Mouse (Mus musculus) urinary bladder, adult 18-20 months (tissue): Measurements from ENCODE around the gene Prepl.

Source experiments
- DNase-seq, 2 experiments: peaks; one replicate each; pipeline ENCODE4 v3.0.0; 2022; ENCODE audit warnings: low spot score in 2 of 2, mixed read lengths in 2 of 2

The Prepl gene

DNA sequence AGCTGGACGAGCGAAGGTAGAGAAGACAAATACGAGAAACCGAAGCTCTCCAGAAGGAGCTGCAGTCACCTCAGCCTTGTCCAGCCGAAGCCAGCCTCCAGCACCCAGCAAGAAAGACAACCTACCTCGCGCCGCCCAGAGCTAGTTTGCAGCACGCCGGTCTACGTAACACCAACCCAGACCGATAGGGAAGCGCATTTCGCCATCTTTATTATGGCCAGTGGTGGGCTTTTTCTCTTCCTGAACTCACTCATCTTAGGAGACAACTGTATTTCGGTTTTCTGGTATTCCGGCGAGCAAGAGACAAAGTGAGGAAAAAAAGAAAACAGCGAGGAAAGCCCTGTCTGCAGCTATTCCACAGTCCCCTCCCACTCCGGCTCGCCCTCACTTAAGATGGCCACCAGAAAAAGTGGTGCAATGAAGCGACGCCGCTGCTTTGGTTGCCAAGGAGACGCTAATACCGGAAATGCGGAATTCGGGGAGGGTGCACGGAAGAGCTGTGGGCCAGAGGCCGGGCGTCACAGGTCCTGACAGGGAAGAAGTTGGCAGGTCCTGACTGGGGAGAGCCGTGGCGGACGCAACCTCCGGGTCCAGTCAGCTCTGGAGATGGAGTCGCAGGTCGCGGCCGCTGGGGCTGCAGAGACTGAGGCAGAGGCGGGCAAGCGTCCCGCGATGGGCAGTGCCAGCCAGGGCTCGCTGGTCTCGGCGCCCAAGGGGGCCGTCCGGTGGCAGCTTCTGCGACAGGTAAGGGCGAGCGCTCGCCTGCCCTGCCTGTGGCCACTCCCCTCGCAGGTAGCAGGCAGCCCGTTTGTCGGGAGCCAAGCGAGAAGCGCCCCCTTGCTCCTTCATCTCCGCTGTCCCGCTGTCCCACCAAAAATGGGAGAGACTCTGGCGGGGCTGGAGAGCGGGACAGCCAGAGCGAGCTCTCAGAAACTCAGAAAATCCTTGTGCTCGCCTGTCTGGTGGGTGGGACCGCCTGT lies at the start of gene Prepl, which contains the start of gene Camkmt:
Gene Prepl (minus strand): TSS at position 122 of the 980 bp plus-strand sequence.
Gene Camkmt (plus strand): TSS at position 433 of the 980 bp plus-strand sequence.
- DNase-seq = peak; percentile 95 to 96

DNA sequence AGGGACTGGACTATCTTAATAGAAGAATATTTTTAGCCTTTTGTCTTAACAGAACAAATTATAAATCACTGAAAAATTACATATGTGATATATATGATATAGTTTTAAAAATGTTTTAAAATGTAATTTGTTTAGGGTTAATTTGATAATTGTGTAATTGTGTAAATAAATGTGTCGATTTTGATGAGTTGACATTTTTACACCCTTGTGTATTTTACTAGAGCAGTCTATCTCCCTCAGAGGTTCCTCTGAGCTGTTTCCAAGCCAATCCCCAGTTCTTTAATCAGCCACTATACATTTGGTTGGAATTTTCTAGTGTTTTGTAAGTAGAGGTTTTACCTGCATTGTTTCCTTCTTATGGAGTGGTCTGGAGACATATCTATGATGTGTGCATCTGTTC lies 48.4 kb upstream of the Prepl start:
- DNase-seq = no peak

DNA sequence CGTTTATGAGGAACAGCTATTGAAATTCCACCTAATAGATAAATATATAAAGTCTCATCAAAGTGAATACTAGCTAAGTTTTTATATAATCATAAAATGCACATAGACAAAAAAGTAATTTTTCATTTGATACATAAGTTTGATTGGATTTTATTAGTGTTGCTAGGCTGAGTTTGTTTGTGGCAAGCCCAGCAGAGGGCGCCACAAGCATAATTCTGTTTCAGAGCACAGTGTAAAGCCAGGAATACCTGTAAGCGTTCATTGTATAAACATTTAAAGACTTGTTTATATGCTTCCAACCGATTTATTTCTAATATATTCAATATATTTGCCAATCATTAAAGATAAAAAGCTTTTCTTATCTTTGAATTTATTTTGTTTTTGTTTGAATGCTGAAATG lies 26.6 kb upstream of the Prepl start:
- peak in 1 of 2 experiments; percentile 36 for DNase-seq

DNA sequence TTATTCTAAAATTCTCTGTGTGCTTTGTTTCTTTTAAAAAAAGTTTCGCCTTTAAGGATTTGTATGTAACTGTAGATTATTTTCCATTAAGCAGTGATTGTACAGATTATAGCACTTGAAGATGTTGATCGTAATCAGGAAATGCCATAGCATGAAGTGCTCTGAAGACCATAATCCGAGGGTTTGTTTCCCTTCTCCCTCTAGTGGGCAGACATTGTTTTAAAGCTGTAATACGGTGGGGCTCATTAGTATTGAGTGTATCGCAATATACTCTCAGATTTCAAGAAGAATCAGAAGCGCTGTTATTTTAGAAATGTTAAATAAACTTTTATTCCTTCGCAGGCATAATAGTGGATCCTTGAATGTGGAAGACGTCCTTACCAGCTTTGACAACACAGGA lies 23.4 kb upstream of the Prepl start:
- DNase-seq = no peak

DNA sequence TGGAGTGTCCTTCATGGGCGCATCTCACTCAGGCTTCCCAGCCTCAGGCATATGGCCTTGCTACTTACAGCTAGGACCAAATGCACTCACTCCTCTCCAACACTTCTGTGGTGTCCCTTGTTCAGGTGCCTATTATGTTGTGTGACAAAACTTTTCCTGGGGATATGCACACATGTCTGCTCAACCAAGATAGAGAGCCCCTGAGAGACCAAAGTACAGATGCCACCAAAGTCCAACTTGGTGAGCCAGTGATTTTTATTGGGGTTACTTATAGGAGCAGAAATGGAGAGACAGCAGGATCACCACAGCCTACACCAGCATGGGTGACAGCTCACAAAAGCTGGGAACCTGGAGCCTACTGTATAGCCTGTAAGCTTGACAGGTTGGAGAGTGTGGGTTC lies 20.6 kb upstream of the Prepl start:
- DNase-seq = no peak

DNA sequence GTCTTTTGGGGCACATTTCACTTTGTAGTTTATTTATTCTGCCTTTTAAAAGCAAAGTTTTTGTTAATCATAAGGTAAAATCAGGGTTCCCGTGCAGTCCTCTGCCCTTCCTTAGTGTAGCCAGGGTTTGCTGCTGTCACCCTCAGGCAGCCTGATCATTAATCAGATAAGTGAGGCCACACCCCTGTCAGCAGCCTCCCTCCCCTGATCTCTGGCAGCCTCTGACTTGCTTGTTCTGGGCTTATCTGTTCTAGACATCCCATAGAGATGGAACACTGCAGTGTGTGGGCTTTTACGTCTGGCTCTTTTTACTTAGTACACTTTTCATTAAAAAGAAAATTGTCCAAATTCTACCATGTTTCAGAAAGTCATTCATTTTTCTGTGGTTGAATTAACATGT lies 13.3 kb upstream of the Prepl start:
- DNase-seq = no peak

DNA sequence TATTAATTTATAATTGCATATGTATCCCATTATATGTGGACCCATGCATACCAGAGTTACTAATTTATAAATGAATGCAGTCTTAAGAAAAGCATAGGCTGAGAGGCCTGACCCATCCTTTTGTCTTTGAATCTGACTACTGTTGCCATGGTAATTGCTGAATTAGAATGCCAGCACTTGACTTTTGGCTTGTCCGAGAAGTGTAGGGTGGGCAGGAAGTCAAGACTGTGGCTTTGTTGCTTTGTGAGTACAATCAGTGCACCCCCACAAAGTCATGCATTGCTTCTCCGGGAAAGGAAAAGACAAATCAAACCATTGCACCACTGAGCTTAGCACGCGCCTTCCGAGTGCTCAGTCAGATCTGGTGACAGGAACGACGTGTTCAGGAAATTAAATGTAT lies 11.7 kb upstream of the Prepl start:
- no peak for DNase-seq

DNA sequence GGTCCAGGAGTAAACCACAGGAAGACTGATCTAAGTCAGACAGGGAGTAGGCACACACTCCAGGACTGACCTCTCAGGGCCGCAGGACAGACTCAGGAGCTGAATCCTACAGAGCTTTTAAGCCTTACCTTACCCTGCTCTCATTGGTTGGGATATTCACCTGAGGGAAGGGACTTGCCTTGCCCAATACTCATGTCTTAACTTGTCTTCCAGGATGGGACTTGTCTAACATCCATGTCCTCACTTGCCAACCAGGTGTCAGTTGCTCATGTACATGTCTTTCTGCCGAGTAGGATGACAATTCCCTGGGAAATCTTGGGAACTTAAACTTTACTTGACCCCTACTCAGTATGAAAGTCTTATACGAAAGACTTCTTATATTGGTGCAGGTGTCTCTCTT lies 10.2 kb upstream of the Prepl start:
- no peak for DNase-seq

DNA sequence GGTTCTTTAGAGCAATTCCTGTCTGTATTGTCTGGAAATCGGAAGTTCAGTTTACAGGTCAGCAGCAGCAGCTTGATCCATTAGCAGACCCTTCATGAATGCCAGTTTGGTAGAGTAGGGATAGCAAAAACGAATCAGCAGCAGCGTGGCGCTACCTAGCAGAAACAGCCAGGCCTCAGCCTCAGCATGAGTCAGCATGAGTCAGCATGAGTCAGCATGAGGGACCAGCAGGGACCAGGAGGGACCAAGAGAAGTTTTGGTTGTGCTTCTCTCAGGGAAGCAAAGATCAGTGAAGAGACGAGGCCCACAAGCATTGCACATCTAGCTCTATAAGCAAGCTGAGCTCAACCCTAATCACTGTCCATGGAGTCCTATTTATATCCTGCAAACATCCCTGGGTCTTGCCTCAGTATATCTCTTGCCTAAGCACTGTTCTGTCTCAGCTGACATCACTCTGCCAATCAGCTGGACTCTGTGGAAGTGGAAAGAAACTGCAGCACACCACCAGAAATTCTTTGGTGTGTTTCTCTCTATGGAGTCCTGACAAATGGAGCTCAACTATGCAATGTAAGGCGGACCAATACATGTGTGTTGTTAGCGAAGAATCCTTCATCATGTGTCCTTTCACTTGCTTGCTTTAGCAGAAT lies 8.8 kb upstream of the Prepl start:
- DNase-seq = no peak

DNA sequence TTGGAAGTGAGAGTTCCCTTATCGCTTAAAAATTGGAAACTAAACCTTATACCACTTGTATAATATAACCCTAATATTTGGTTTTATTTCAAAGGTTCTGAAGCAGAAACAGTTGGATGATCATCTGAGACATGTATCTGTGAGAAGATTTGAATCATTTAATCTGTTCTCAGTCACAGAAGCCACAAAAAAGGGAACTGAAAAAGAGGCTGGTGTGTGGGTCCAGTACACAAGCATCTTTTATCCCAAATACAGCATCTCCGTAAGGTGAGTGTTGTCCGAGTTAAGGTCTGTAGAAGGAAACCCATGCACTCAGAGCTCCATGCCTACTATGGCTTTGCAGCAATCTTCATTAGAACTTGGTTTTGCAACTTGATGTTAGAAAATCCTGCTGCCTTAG lies 6.4 kb upstream of the Prepl start:
- no peak for DNase-seq

DNA sequence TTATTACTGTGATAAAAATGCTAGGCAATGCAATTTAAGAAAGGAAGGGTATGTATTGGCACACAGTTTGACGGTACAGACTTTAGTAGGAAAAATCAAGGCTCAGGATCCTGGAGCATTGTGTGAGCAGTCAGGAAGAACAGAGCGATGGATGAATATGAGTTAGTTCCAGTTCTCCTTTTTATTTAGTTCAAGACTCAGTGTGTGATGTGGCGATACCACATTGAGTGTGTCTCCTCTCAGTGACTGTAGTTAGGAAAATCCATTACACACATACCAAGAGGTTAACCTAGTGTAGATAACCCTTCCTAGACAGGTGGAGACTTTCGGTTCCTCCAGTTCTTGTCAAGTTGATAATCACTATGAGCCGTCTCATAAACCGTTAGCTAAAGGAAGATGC lies 1.7 kb upstream of the Prepl start:
- no peak for DNase-seq

DNA sequence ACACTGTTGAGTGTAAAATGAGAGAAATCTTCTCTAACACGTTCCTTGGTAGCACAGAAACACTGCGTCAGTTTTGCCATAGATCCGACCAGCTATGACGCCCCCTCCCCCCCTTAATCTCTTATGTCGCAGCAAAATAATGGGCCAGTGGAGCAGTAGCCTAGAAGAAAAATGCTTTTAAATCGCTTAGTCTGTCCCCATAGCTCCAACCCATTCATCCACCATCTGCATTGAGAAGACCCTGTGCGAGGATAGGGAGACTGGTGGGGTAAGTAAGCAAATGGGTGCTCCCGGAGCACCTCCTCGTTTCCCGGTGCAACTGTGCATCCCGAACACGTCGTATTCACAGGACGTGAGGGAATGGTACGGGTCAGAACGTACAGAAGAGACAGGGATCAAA lies 420 bp downstream of the Prepl start:
- no peak for DNase-seq

DNA sequence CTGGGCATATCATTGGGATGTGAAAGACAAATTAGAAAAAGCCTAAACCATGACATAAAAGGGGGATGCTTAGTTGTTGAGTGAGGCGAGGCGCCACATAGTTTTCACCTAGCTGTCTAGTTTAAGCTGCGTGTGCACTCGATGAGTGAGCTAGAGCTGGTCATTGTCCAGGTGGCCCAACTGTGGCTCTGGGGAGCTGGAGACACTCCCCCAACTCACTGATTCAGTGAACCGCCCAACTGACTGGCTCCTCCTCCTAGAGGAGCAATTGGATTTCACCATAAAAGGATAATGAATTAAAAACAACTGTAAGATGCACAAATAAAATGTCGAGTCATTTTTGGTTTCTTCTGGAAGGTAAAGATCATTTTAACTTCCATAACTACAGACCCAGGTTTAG lies 1.0 kb downstream of the Prepl start:
- no peak for DNase-seq

DNA sequence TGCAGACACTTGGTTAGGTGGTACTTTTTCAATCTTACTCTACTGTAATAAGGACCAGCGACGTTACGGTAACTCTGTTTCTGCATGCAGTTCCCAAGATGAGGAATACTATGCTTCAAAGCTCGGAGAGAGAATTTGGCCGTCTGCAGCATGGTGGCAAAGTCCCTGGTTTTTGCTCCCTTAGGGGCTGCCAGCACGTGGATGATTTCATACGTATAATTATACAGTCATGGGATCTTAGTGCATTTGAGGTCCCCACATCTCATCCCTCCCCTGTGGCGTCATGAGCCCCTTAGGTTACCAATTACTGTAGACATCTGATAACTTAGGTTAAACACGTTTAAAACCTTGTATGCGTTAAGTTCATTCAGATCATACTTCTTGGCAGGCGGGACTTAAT lies 1.6 kb downstream of the Prepl start:
- no peak for DNase-seq

DNA sequence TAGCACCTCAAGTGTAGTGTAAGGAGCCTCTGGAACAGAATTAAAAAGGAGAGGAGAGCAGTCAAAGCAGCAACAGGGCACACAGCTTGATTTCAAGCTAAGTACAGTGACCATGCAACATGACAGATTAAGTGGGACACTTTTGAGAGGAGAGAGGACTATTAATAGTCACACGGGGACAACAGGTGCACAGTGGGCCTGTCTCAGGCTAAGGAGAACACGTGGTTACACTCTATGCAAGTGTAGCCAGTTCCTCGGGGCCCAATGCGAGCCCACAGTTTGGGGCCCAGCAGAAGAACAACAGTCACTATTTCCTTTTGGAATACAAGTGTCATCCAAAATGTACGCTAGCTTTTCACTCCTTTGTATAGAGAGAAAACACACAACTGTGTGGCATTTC lies 2.5 kb downstream of the Prepl start:
- DNase-seq = no peak

DNA sequence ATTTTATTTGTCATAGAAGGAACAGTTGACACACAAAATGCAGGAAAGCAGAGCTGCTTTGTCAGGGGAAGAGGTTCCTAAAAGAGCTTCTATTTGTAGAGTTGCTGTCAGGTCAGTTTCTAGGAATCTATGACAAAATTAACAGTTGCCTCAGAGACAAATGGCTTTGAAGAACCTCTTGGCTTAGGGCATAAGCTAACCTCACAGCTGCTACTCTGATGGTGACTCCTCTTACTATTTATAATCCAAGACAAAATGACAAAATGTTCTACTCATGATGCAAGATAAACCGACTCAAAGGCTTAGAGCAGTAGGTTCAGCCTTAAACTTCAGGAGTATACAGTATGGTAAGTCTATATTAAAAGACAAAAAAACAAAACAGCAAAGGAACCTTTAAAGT lies 3.5 kb downstream of the Prepl start:
- no peak for DNase-seq

DNA sequence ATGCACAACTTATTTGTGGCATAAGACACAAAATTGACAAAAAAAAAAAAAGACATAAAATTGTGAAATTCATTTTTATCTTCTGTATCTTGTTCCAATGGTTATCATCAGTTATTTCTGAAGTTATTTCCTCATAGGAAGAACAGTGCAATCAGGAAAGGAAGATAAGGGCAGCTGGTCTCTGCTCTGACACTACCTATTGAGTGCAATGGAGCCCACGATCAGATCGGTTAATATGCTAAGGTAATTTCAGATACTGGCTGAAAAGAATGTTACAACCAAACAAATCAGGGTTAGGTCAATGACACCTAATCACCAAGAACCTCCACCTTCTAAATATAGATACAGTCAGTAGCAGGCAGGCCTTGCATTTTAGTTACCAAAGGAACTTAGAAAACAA lies 4.7 kb downstream of the Prepl start:
- DNase-seq = no peak

DNA sequence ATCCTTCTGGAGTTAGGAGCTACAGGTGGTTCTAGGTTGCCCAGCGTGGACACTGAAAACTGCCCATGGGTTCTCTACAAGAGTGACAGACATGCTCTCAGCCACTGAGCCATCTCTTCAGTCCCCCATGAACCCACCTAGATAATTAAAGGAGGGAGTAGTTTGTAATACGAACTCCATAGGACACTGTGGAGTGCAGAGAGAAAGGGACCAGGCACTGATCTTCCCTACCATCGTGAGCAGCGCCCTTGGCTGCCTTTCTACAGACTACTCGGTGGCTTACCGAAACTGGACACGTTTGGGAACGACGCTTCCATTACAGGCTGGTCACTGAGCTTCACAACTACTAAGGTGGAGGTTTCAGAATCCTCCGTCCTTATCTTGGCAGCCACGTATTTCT lies 9.3 kb downstream of the Prepl start:
- no peak for DNase-seq

DNA sequence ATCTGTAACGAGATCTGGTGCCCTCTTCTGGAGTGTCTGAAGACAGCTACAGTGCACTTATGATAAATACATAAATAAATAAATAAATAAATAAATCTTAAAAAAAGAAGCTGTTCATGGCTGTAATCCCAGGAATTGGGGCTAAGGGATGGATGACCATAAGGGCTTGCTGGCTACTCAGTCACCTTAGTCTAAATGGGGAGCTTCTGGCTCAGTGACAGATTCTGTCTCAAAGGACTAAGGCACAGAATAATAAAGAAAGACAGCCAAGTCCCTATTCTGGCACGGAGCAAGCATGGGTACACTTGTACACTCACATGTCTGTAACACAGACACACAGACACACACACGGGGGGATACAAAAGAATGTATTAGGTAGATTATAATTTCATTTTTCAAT lies 10.8 kb downstream of the Prepl start:
- DNase-seq = no peak

DNA sequence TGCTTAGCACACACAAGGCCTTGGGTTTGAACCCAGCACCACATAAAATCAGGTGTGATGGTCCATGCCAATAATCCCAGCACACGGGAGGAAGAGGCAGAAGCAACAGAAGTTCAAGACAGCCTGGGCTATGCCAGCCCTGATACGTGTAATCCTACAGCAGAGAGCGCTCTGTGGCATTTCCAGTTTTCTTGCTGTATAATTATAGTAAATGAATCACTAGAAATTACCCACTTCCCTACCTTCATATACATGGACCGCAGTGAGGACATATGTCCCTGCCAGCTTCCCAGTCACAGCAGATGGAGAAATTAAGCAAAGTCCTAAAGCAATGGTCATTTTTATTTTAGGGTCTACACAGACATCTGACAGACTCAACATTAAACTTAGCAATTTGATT lies 16.0 kb downstream of the Prepl start:
- no peak for DNase-seq

DNA sequence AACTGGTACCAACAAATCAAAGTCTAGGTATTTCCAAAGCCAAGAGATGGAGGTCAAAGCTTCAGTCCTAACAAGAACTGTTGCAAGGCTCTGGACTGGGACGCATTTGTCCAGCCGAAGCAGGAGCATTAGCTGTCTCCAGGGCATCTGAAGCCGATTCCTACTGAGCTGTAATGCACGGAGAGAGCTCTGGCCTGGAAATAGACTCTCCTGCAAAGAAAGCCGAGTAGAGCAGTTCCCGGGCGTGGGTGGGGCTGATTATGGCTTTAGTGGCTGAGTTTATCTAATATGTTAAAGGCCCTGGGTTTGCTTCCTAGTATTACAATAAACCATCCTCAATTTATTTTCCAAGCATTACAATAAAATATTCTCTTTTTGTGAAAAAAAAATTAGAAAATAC lies 16.8 kb downstream of the Prepl start:
- DNase-seq = no peak

DNA sequence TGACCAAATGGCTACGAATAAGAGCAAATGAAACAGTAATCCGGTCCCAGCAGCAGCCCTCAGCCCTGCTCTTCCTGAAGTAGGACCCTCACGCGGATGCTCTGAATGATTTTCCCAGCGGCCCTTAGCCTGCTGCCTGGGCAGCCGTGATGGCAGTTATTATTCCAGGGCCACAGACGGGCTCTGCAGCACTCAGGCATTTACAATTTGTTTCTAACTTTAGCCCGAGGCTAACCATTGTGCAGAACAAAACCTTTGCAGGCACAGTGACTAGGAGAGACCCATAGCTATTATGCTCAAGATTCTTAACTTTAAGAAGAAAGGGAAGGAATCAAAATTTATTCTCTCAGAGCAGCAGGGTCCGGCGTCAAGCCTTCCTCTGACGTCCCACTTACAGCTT lies 17.7 kb downstream of the Prepl start:
- DNase-seq = no peak

DNA sequence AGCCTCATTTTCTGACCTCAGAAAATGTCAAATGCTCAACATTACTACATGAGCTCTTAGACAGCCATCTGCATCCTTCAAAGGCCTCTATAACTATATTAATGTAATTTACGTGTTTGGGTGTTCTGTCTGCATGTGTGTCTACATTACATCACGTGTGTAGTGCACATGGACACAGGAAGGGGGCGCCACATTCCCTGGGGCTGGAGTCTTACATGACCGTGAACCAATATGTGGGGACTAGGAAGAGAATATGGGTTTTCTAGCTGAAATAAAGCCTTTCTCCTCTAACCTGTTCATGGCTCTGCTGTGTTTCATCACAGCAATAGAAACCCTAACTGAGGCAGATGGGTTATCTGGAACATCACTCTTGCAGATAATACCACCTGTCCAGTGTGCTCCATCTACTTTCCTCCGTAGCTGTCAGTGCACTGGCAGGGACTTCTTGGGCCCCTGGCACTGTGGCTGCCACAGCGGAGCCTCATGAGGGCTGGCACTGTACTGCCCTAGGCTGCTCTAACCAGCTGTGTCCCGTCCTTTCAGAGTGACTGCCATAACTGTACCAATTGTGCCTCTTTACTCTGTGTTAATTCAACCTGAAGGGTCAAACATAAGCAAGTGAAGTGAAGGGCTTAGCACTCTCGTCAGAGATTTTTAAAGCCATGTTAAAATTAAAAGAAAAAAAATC lies 18.8 kb downstream of the Prepl start:
- no peak for DNase-seq
